Mouse (Mus musculus) E14TG2a.4 (cell line): ENCODE data around the gene Lpp.

Experiments
- CTCF ChIP-seq: conservative IDR thresholded peaks from 2 replicates; pipeline ENCODE4 v1.5.1; 2014; ENCODE audit warnings: low read length
- NANOG ChIP-seq: IDR thresholded peaks from 2 replicates; pipeline ENCODE4 v1.6.1; 2014; ENCODE audit warnings: borderline replicate concordance, low read length, mixed read lengths

DNA sequence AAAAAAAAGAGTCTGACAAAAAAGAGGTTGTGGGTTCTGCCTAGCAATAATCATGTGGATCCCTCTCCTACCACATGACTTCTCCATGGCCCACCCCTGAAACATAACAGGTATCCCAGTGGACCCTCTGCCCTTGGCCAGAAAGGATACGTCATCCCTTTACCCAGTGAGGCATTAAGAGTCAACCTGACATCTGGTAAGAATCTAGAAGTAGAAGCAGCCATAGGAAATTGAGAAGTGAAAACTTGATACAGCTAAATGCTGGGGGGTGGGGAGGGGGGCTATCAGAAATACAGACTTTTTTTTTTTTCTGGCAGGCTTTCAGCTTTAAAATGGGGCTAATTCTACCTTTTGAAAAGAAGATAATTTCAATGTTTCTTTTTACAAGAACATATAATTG lies 445.7 kb downstream of the Lpp start:
- no peak for TF ChIP-seq CTCF
- TF ChIP-seq NANOG, result no peak
